Mouse (Mus musculus): ENCODE data around the gene Pnmal2.
A peak's percentile ranks its signal among the peaks of the same experiment; 100 is the strongest.
"Not testable (repeated sequence)": the region's sequence is repeated elsewhere in the genome, so short reads cannot be mapped to it uniquely, and the experiment has no call there.

The Pnmal2 gene

GRCm38 (mm10) chr7:16946441-16947348 lies 2.2 kb downstream of the Pnmal2 start:
- DNase-seq: peak; percentile 56

GRCm38 (mm10) chr7:16947349-16947895 lies 2.9 kb downstream of the Pnmal2 start:
- peak; percentile 51 for DNase-seq

GRCm38 (mm10) chr7:16947959-16948361 lies 3.5 kb downstream of the Pnmal2 start:
- peak; percentile 38 for DNase-seq

- no peak for DNase-seq
Observed at GRCm38 (mm10) chr7:16948923-16949458, 4.5 kb downstream of the Pnmal2 start.

- peak; percentile 83 for DNase-seq
Observed at GRCm38 (mm10) chr7:16949908-16950841, 5.7 kb downstream of the Pnmal2 start.

- peak; percentile 81 for DNase-seq
Observed at GRCm38 (mm10) chr7:16950861-16951635, 6.6 kb downstream of the Pnmal2 start.

- DNase-seq: not testable (repeated sequence)
Observed at GRCm38 (mm10) chr7:16953776-16954175, 9.3 kb downstream of the Pnmal2 start.

- no peak for DNase-seq
Observed at GRCm38 (mm10) chr7:16955712-16956111, 11.2 kb downstream of the Pnmal2 start.

GRCm38 (mm10) chr7:16956410-16957265 lies 12.2 kb downstream of the Pnmal2 start:
- DNase-seq: peak; percentile 68

- DNase-seq: peak; percentile 90
Observed at GRCm38 (mm10) chr7:16959539-16960187, 15.2 kb downstream of the Pnmal2 start, which contains the start of gene Pnmal1. Gene Pnmal1 (plus strand): TSS chr7:16959679.

GRCm38 (mm10) chr7:16961678-16962077 lies 17.2 kb downstream of the Pnmal2 start:
- DNase-seq: no peak

GRCm38 (mm10) chr7:16968414-16968813 lies 23.9 kb downstream of the Pnmal2 start:
- DNase-seq: no peak

- no peak for DNase-seq
Observed at GRCm38 (mm10) chr7:16971160-16971559, 26.7 kb downstream of the Pnmal2 start.

- DNase-seq: no peak
Observed at GRCm38 (mm10) chr7:16974018-16974417, 29.5 kb downstream of the Pnmal2 start.

GRCm38 (mm10) chr7:16976298-16976697 lies 31.8 kb downstream of the Pnmal2 start:
- DNase-seq: no peak

GRCm38 (mm10) chr7:16978173-16978572 lies 33.7 kb downstream of the Pnmal2 start:
- no peak for DNase-seq

GRCm38 (mm10) chr7:16978593-16978992 lies 34.1 kb downstream of the Pnmal2 start:
- DNase-seq: no peak

GRCm38 (mm10) chr7:16980348-16980747 lies 35.9 kb downstream of the Pnmal2 start:
- DNase-seq: peak; percentile 41

GRCm38 (mm10) chr7:16982859-16983568 lies 38.5 kb downstream of the Pnmal2 start, which contains the start of gene Gm42372:
Gene Gm42372 (plus strand): TSS chr7:16983086.
- DNase-seq: peak; percentile 88

Data from right cerebral cortex, postnatal 25 days (tissue).